Mouse (Mus musculus) embryonic facial prominence, embryonic 14.5 days (tissue): Measurements from ENCODE around the gene Enthd1. TPM values are rescaled to one million over a fixed set of nuclear protein-coding genes. Genes with fewer than 3 reads are reported as not detected.
"Not testable (repeated sequence)": the region's sequence is repeated elsewhere in the genome, so short reads cannot be mapped to it uniquely, and the experiment has no call there.

Source experiments
- ATAC-seq: fragments of 200-750 bp; cut with Nextera tagmentation; 2 replicates; pipeline ENCODE4 v1.8.0; 2017; ENCODE audit warnings: low read depth, moderate number of reproducible peaks, moderate TSS enrichment
- DNase-seq: peaks from one replicate; pipeline ENCODE4 v3.0.0-alpha.2; 2015; ENCODE audit warnings: low spot score
- H3K27ac ChIP-seq: fragments of 300-500 bp; sonication (generic); replicated peaks from 2 replicates; pipeline ENCODE4 v1.5.1; 2014; ENCODE audit warnings: low read depth, mild to moderate bottlenecking, low read length, moderate library complexity
- H3K27me3 ChIP-seq: fragments of 300-500 bp; sonication (generic); replicated peaks from 2 replicates; pipeline ENCODE4 v1.6.1; 2014; ENCODE audit warnings: low read length; ENCODE audit not compliant: control insufficient read depth, insufficient read depth
- H3K36me3 ChIP-seq: fragments of 300-500 bp; sonication (generic); 2 replicates; pipeline ENCODE4 v1.6.1; 2014; ENCODE audit warnings: low read length, mixed read lengths; ENCODE audit not compliant: control insufficient read depth, insufficient read depth
- H3K4me1 ChIP-seq: fragments of 300-500 bp; sonication (generic); 2 replicates; pipeline ENCODE4 v1.6.1; 2014; ENCODE audit warnings: antibody characterized with exemption, low read length; ENCODE audit not compliant: control insufficient read depth, insufficient read depth
- H3K4me2 ChIP-seq: fragments of 300-500 bp; sonication (generic); 2 replicates; pipeline ENCODE4 v1.6.1; 2014; ENCODE audit warnings: low read depth, mild to moderate bottlenecking, low read length, moderate library complexity, mixed read lengths
- H3K4me3 ChIP-seq: fragments of 300-500 bp; sonication (generic); 2 replicates; pipeline ENCODE4 v1.5.1; 2014; ENCODE audit warnings: low read depth, mild to moderate bottlenecking, low read length
- H3K9ac ChIP-seq: fragments of 300-500 bp; sonication (generic); 2 replicates; pipeline ENCODE4 v1.6.1; 2014; ENCODE audit warnings: low read depth, mild to moderate bottlenecking, low read length, moderate library complexity, mixed read lengths
- H3K9me3 ChIP-seq: fragments of 300-500 bp; sonication (generic); 2 replicates; pipeline ENCODE4 v1.6.1; 2016; ENCODE audit warnings: low read length; ENCODE audit not compliant: control insufficient read depth
- WGBS: fragments of 180-500 bp; shearing (Covaris S2); extraction: QIAGEN DNeasy Blood & Tissue Kit; methylation state at CpG from one replicate; pipeline ENCODE4 v1.1.7; 2014; 5-methylcytosine and 5-hydroxymethylcytosine counted together
- polyA plus RNA-seq: library from polyadenylated mRNA; unstranded; fragments of >200 nt; fragmentation: Nextera tagmentation; extraction: Ambion mirVana; gene quantifications from 2 replicates; pipeline ENCODE4 v1.2.1, GENCODE M21; 2014

Gene Enthd1
- polyA plus RNA-seq, 1 experiment from 2014 or later, result 0.10 TPM

GRCm38 (mm10) chr15:80500426-80500825, 64.5 kb downstream of the Enthd1 start:
- ATAC-seq (no peak), DNase-seq (no peak)
- Histone ChIP-seq H3K9me3 (no peaks in the 10 kb centered on the region), H3K4me1 (0 out of 2 replicates have a peak, but pooled peaks cover 2% of the 10 kb centered on the region), H3K4me2 (no peak overlapping the region), H3K9ac (no peak overlapping the region), H3K4me3 (no peak overlapping the region), H3K27ac (no peak overlapping the region), H3K27me3 (no peaks in the 10 kb centered on the region), H3K36me3 (no peaks in the 10 kb centered on the region)
- WGBS, result 77% methylated on average over 10 of the region's 10 CpGs

GRCm38 (mm10) chr15:80497733-80498132, 67.2 kb downstream of the Enthd1 start:
- H3K4me1 ChIP-seq, H3K9ac ChIP-seq, H3K9me3 ChIP-seq, H3K27me3 ChIP-seq, H3K4me2 ChIP-seq, ATAC-seq, DNase-seq, H3K4me3 ChIP-seq, H3K27ac ChIP-seq, H3K36me3 ChIP-seq: not testable (repeated sequence)
- WGBS, result 59% methylated on average over 3 of the region's 3 CpGs

- no peak overlapping the region for H3K27ac ChIP-seq
- ATAC-seq (no peak), DNase-seq (no peak)
- WGBS, result 74% methylated on average over 4 of the region's 4 CpGs
- H3K4me2 ChIP-seq, result no peak overlapping the region
- no peak overlapping the region for H3K4me3 ChIP-seq
- H3K36me3 ChIP-seq, result no peaks in the 10 kb centered on the region
- no peaks in the 10 kb centered on the region; the same call in 1 of the 2 replicates for H3K4me1 ChIP-seq
- no peaks in the 10 kb centered on the region for H3K9me3 ChIP-seq
- H3K27me3 ChIP-seq, result no peaks in the 10 kb centered on the region
- no peak overlapping the region for H3K9ac ChIP-seq
These were observed 73.5 kb downstream of the Enthd1 start for GRCm38 (mm10) chr15:80491505-80491904.

- Histone ChIP-seq H3K4me2 (no peak overlapping the region), H3K27me3 (no peaks in the 10 kb centered on the region)
These were observed 74.8 kb downstream of the Enthd1 start for GRCm38 (mm10) chr15:80490151-80490550.

GRCm38 (mm10) chr15:80488658-80489057, 76.3 kb downstream of the Enthd1 start:
- Histone ChIP-seq H3K9me3 (no peaks in the 10 kb centered on the region), H3K4me1 (no peaks in the 10 kb centered on the region), H3K4me3 (no peak overlapping the region), H3K27ac (no peak overlapping the region), H3K9ac (no peak overlapping the region), H3K4me2 (no peak overlapping the region), H3K27me3 (no peaks in the 10 kb centered on the region), H3K36me3 (no peaks in the 10 kb centered on the region)
- no peak for DNase-seq
- ATAC-seq, result no peak
- 55% methylated on average over 3 of the region's 3 CpGs for WGBS

More at GRCm38 (mm10) chr15:80490151-80490550, 74.8 kb downstream of the Enthd1 start:
- WGBS, result 93% methylated on average over 5 of the region's 5 CpGs
- Histone ChIP-seq H3K9me3 (no peaks in the 10 kb centered on the region), H3K27ac (no peak overlapping the region), H3K4me1 (no peaks in the 10 kb centered on the region; the same call in 1 of the 2 replicates), H3K4me3 (no peak overlapping the region), H3K36me3 (no peaks in the 10 kb centered on the region), H3K9ac (no peak overlapping the region)
- DNase-seq, result no peak
- no peak for ATAC-seq

GRCm38 (mm10) chr15:80485601-80486000, 79.4 kb downstream of the Enthd1 start:
- Histone ChIP-seq H3K4me1 (no peaks in the 10 kb centered on the region), H3K4me2 (no peak overlapping the region), H3K27me3 (no peaks in the 10 kb centered on the region), H3K9ac (no peak overlapping the region), H3K4me3 (no peak overlapping the region), H3K27ac (no peak overlapping the region), H3K9me3 (no peaks in the 10 kb centered on the region), H3K36me3 (no peaks in the 10 kb centered on the region)
- ATAC-seq, result no peak
- DNase-seq, result no peak
- 94% methylated on average over 1 of the region's 1 CpGs for WGBS

- no peaks in the 10 kb centered on the region for H3K36me3 ChIP-seq
- no peak overlapping the region for H3K9ac ChIP-seq
- ATAC-seq (0 out of 2 replicates have a peak, but pooled peaks have one; percentile 30), DNase-seq (peak; percentile 59)
- no peaks in the 10 kb centered on the region for H3K9me3 ChIP-seq
- no peaks in the 10 kb centered on the region for H3K27me3 ChIP-seq
- H3K4me2 ChIP-seq, result no peak overlapping the region
- H3K27ac ChIP-seq, result no peak overlapping the region
- no peak overlapping the region for H3K4me3 ChIP-seq
- WGBS, result 44% methylated on average over 9 of the region's 9 CpGs
- no peaks in the 10 kb centered on the region for H3K4me1 ChIP-seq
These were observed 81.8 kb downstream of the Enthd1 start for GRCm38 (mm10) chr15:80483041-80483705.

- H3K9ac ChIP-seq, result no peak overlapping the region
- H3K4me1 ChIP-seq, result no peaks in the 10 kb centered on the region
- no peak overlapping the region for H3K4me2 ChIP-seq
- no peak overlapping the region for H3K27ac ChIP-seq
- no peak for ATAC-seq
- 55% methylated on average over 8 of the region's 8 CpGs for WGBS
- no peaks in the 10 kb centered on the region for H3K27me3 ChIP-seq
- H3K9me3 ChIP-seq, result no peaks in the 10 kb centered on the region
- no peak for DNase-seq
- no peak overlapping the region for H3K4me3 ChIP-seq
- no peaks in the 10 kb centered on the region for H3K36me3 ChIP-seq
These were observed 82.6 kb downstream of the Enthd1 start for GRCm38 (mm10) chr15:80482348-80482747.

- Histone ChIP-seq H3K4me1 (no peaks in the 10 kb centered on the region), H3K4me2 (no peak overlapping the region), H3K4me3 (no peak overlapping the region), H3K27ac (no peak overlapping the region), H3K9ac (no peak overlapping the region), H3K9me3 (no peaks in the 10 kb centered on the region), H3K27me3 (no peaks in the 10 kb centered on the region), H3K36me3 (no peaks in the 10 kb centered on the region)
- ATAC-seq, result no peak
- WGBS, result 82% methylated on average over 6 of the region's 6 CpGs
- no peak for DNase-seq
These were observed 90.4 kb downstream of the Enthd1 start for GRCm38 (mm10) chr15:80474429-80475002.
